Mouse (Mus musculus): ENCODE results near the gene Pkp4. TPM values are rescaled to one million over a fixed set of nuclear protein-coding genes. Genes with fewer than 3 reads are reported as not detected.
"Not testable (repeated sequence)": the region's sequence is repeated elsewhere in the genome, so short reads cannot be mapped to it uniquely, and the experiment has no call there.

Gene Pkp4
- polyA plus RNA-seq, 1 experiment = 21.9 TPM

GRCm38 (mm10) chr2:59361350-59361780 lies 200.7 kb downstream of the Pkp4 start:
- DNase-seq (ENCODE audit: low read depth in 1 of 2, low spot score in 2 of 2) = no peak
- no peak overlapping the region for H3K4me3 ChIP-seq (ENCODE audit: extremely low read depth, insufficient read depth, insufficient read length)
- H3K27me3 ChIP-seq (ENCODE audit: control insufficient read depth, insufficient read depth, low read length) = no peaks in the 10 kb centered on the region
- H3K4me1 ChIP-seq (ENCODE audit: control insufficient read depth, insufficient read depth, insufficient read length) = no peaks in the 10 kb centered on the region
- no peaks in the 10 kb centered on the region for H3K36me3 ChIP-seq (ENCODE audit: control insufficient read depth, insufficient read depth, low read length)
- no peak overlapping the region for H3K27ac ChIP-seq (ENCODE audit: insufficient read depth, low read length)
- 90% methylated on average over 4 of the region's 4 CpGs for WGBS
- no peak for TF ChIP-seq CTCF (IDR thresholded peaks at IDR 0.05; ENCODE audit: extremely low read depth, insufficient read depth, insufficient read length, insufficient replicate concordance)
- no peak for TF ChIP-seq POLR2A (IDR thresholded peaks at IDR 0.05; ENCODE audit: low read depth, low read length)

- Histone ChIP-seq H3K4me1 (ENCODE audit: control insufficient read depth, insufficient read depth, insufficient read length) (no peaks in the 10 kb centered on the region), H3K36me3 (ENCODE audit: control insufficient read depth, insufficient read depth, low read length) (no peaks in the 10 kb centered on the region), H3K27ac (ENCODE audit: insufficient read depth, low read length) (no peak overlapping the region), H3K27me3 (ENCODE audit: control insufficient read depth, insufficient read depth, low read length) (no peaks in the 10 kb centered on the region), H3K4me3 (ENCODE audit: extremely low read depth, insufficient read depth, insufficient read length) (no peak overlapping the region)
- no peak for TF ChIP-seq CTCF (IDR thresholded peaks at IDR 0.05; ENCODE audit: extremely low read depth, insufficient read depth, insufficient read length, insufficient replicate concordance)
- TF ChIP-seq POLR2A (IDR thresholded peaks at IDR 0.05; ENCODE audit: low read depth, low read length) = no peak
- DNase-seq (ENCODE audit: low read depth in 1 of 2, low spot score in 2 of 2) = no peak
- 76% methylated on average over 3 of the region's 3 CpGs for WGBS
These were observed 203.6 kb downstream of the Pkp4 start for GRCm38 (mm10) chr2:59364156-59364842.

GRCm38 (mm10) chr2:59367191-59367590 lies 206.5 kb downstream of the Pkp4 start:
- Histone ChIP-seq H3K4me1 (ENCODE audit: control insufficient read depth, insufficient read depth, insufficient read length) (no peaks in the 10 kb centered on the region), H3K36me3 (ENCODE audit: control insufficient read depth, insufficient read depth, low read length) (no peaks in the 10 kb centered on the region), H3K27me3 (ENCODE audit: control insufficient read depth, insufficient read depth, low read length) (no peaks in the 10 kb centered on the region), H3K27ac (ENCODE audit: insufficient read depth, low read length) (no peak overlapping the region), H3K4me3 (ENCODE audit: extremely low read depth, insufficient read depth, insufficient read length) (no peak overlapping the region)
- DNase-seq (ENCODE audit: low read depth in 1 of 2, low spot score in 2 of 2) = no peak
- no peak for TF ChIP-seq CTCF (IDR thresholded peaks at IDR 0.05; ENCODE audit: extremely low read depth, insufficient read depth, insufficient read length, insufficient replicate concordance)
- no peak for TF ChIP-seq POLR2A (IDR thresholded peaks at IDR 0.05; ENCODE audit: low read depth, low read length)
- 88% methylated on average over 4 of the region's 4 CpGs for WGBS

GRCm38 (mm10) chr2:59373113-59373512 lies 212.5 kb downstream of the Pkp4 start:
- Histone ChIP-seq H3K27me3 (ENCODE audit: control insufficient read depth, insufficient read depth, low read length) (no peaks in the 10 kb centered on the region), H3K4me1 (ENCODE audit: control insufficient read depth, insufficient read depth, insufficient read length) (no peaks in the 10 kb centered on the region), H3K4me3 (ENCODE audit: extremely low read depth, insufficient read depth, insufficient read length) (no peak overlapping the region), H3K27ac (ENCODE audit: insufficient read depth, low read length) (no peak overlapping the region), H3K36me3 (ENCODE audit: control insufficient read depth, insufficient read depth, low read length) (no peaks in the 10 kb centered on the region)
- no peak for DNase-seq (ENCODE audit: low read depth in 1 of 2, low spot score in 2 of 2)
- TF ChIP-seq CTCF (IDR thresholded peaks at IDR 0.05; ENCODE audit: extremely low read depth, insufficient read depth, insufficient read length, insufficient replicate concordance) = no peak
- TF ChIP-seq POLR2A (IDR thresholded peaks at IDR 0.05; ENCODE audit: low read depth, low read length) = no peak
- 91% methylated on average over 2 of the region's 2 CpGs for WGBS

GRCm38 (mm10) chr2:59378096-59378495 lies 217.4 kb downstream of the Pkp4 start:
- no peak overlapping the region for H3K4me3 ChIP-seq (ENCODE audit: extremely low read depth, insufficient read depth, insufficient read length)
- no peak for TF ChIP-seq POLR2A (IDR thresholded peaks at IDR 0.05; ENCODE audit: low read depth, low read length)
- no peak for TF ChIP-seq CTCF (IDR thresholded peaks at IDR 0.05; ENCODE audit: extremely low read depth, insufficient read depth, insufficient read length, insufficient replicate concordance)
- no peak for DNase-seq (ENCODE audit: low read depth in 1 of 2, low spot score in 2 of 2)
- no peak overlapping the region for H3K27ac ChIP-seq (ENCODE audit: insufficient read depth, low read length)
- H3K27me3 ChIP-seq (ENCODE audit: control insufficient read depth, insufficient read depth, low read length) = no peaks in the 10 kb centered on the region
- no peaks in the 10 kb centered on the region for H3K36me3 ChIP-seq (ENCODE audit: control insufficient read depth, insufficient read depth, low read length)
- 93% methylated on average over 9 of the region's 9 CpGs for WGBS
- no peaks in the 10 kb centered on the region for H3K4me1 ChIP-seq (ENCODE audit: control insufficient read depth, insufficient read depth, insufficient read length)

- WGBS = 96% methylated on average over 17 of the region's 17 CpGs
- not testable (repeated sequence) for H3K27me3 ChIP-seq (ENCODE audit: control insufficient read depth, insufficient read depth, low read length); DNase-seq (ENCODE audit: low read depth in 1 of 2, low spot score in 2 of 2); H3K27ac ChIP-seq (ENCODE audit: insufficient read depth, low read length); H3K4me1 ChIP-seq (ENCODE audit: control insufficient read depth, insufficient read depth, insufficient read length); H3K36me3 ChIP-seq (ENCODE audit: control insufficient read depth, insufficient read depth, low read length); H3K4me3 ChIP-seq (ENCODE audit: extremely low read depth, insufficient read depth, insufficient read length)
These were observed 218.2 kb downstream of the Pkp4 start for GRCm38 (mm10) chr2:59378861-59379260.

GRCm38 (mm10) chr2:59383231-59383630 lies 222.6 kb downstream of the Pkp4 start:
- TF ChIP-seq CTCF (IDR thresholded peaks at IDR 0.05; ENCODE audit: extremely low read depth, insufficient read depth, insufficient read length, insufficient replicate concordance) = no peak
- no peak for TF ChIP-seq POLR2A (IDR thresholded peaks at IDR 0.05; ENCODE audit: low read depth, low read length)
- DNase-seq (ENCODE audit: low read depth in 1 of 2, low spot score in 2 of 2) = no peak
- no peaks in the 10 kb centered on the region for H3K36me3 ChIP-seq (ENCODE audit: control insufficient read depth, insufficient read depth, low read length)
- no peak overlapping the region for H3K27ac ChIP-seq (ENCODE audit: insufficient read depth, low read length)
- 97% methylated on average over 17 of the region's 17 CpGs for WGBS
- H3K27me3 ChIP-seq (ENCODE audit: control insufficient read depth, insufficient read depth, low read length) = no peaks in the 10 kb centered on the region
- no peak overlapping the region for H3K4me3 ChIP-seq (ENCODE audit: extremely low read depth, insufficient read depth, insufficient read length)
- no peaks in the 10 kb centered on the region for H3K4me1 ChIP-seq (ENCODE audit: control insufficient read depth, insufficient read depth, insufficient read length)

All from spleen, adult 2 months (tissue).